Mouse (Mus musculus) brain, adult 10 weeks (tissue): ENCODE data around the gene Ccnd3. TPM values are rescaled to one million over a fixed set of nuclear protein-coding genes. Genes with fewer than 3 reads are reported as not detected.

ENCODE experiments used
- polyA plus RNA-seq: library from polyadenylated mRNA; stranded (reverse); fragments of 350-450 nt; fragmentation: Illumina TruSeq; extraction: RNeasy Lipid Tissue Mini Kit (QIAGEN cat#74804); gene quantifications from one replicate; pipeline ENCODE4 v1.2.3, GENCODE M21; 2015; ENCODE audit warnings: low read depth, low replicate concordance

The Ccnd3 gene
- 23.5 TPM for polyA plus RNA-seq

GRCm38 (mm10) chr17:47504941-47505346, at the start of gene Ccnd3:
TSS of gene Ccnd3 (plus strand) at chr17:47505051.

GRCm38 (mm10) chr17:47501946-47502706, 2.7 kb upstream of the Ccnd3 start, which contains the start of gene Taf8:
TSS of gene Taf8 (minus strand) at chr17:47502292.

GRCm38 (mm10) chr17:47610849-47611660, 106.2 kb downstream of the Ccnd3 start, which contains the start of the genes Bysl, Med20 and Gm20517:
TSS of gene Bysl (minus strand) at chr17:47611492.
TSS of gene Med20 (plus strand) at chr17:47611582.
TSS of gene Gm20517 (plus strand) at chr17:47611589.

GRCm38 (mm10) chr17:47630678-47631065, 125.8 kb downstream of the Ccnd3 start, which contains the start of gene Usp49:
TSS of gene Usp49 (plus strand) at chr17:47630690.

Other genes with a start within 250 kb of the Ccnd3 start
- gene Mrps10, start 136.2 kb upstream of the Ccnd3 start, polyA plus RNA-seq: 64.4 TPM
- 0.62 TPM for gene Guca1b, start 119.7 kb upstream of the Ccnd3 start, polyA plus RNA-seq
- gene Guca1a, start 104.5 kb upstream of the Ccnd3 start, polyA plus RNA-seq: not detected
- gene AI661453, start 68.4 kb upstream of the Ccnd3 start, polyA plus RNA-seq: 0.25 TPM
- not detected for gene 1700001C19Rik, start 67.7 kb upstream of the Ccnd3 start, polyA plus RNA-seq
- 21.7 TPM for gene Taf8, start 2.8 kb upstream of the Ccnd3 start, polyA plus RNA-seq
- 16.8 TPM for gene Bysl, start 106.4 kb downstream of the Ccnd3 start, polyA plus RNA-seq
- gene Med20, start 106.5 kb downstream of the Ccnd3 start, polyA plus RNA-seq: 24.9 TPM
- 3.6 TPM for gene Gm20517, start 106.5 kb downstream of the Ccnd3 start, polyA plus RNA-seq
- 6.8 TPM for gene Usp49, start 125.6 kb downstream of the Ccnd3 start, polyA plus RNA-seq
- gene Tomm6, start 183.3 kb downstream of the Ccnd3 start, polyA plus RNA-seq: 192 TPM
- 27.7 TPM for gene Frs3, start 184.0 kb downstream of the Ccnd3 start, polyA plus RNA-seq
- 6.6 TPM for gene Gm21981, start 189.4 kb downstream of the Ccnd3 start, polyA plus RNA-seq
- gene Prickle4, start 189.7 kb downstream of the Ccnd3 start, polyA plus RNA-seq: 0.86 TPM
- not detected for gene Pgc, start 221.8 kb downstream of the Ccnd3 start, polyA plus RNA-seq
- gene Tfeb, start 232.0 kb downstream of the Ccnd3 start, polyA plus RNA-seq: 11.9 TPM